Mouse (Mus musculus): ENCODE measurements around the gene Mrps25.

The Mrps25 gene

DNA sequence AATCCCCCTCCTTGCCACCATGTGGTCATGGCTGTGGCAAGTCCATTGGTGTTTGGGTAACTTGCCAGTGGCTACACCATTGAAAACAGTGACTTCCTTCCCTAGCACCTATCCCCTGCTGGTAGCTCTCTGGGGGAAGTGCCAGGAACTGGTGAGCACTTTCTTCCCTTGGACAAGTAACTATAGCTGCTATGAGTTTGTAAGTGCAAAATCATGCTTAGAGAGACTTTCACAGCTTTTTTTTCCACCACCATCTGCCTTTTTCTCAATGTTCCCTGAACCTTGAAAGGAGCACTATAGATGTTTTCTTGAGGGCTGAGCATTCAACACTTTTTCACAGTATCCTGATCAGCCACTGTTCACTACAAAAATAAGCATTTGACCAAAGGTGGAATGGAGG, 59.3 kb downstream of the Mrps25 start:
- no peak for DNase-seq
